Mouse (Mus musculus) cerebellum, adult 2 months (tissue): ENCODE results near the gene 1300017J02Rik. TPM values are rescaled to one million over a fixed set of nuclear protein-coding genes. Genes with fewer than 3 reads are reported as not detected.

Source experiments
- DNase-seq, 2 experiments: peaks; one replicate each; pipeline ENCODE4 v3.0.0; 2021
- H3K27ac ChIP-seq: fragments of 200-500 bp; 2 replicates; pipeline ENCODE4 v1.5.1; 2012; ENCODE audit warnings: low read length, control low read depth, inconsistent platforms; ENCODE audit not compliant: insufficient read depth
- H3K27me3 ChIP-seq: fragments of 200-500 bp; 2 replicates; pipeline ENCODE4 v1.6.1; 2012; ENCODE audit warnings: inconsistent platforms, mild to moderate bottlenecking, low read length, moderate library complexity; ENCODE audit not compliant: control insufficient read depth, insufficient read depth
- H3K4me1 ChIP-seq: fragments of 200-500 bp; 2 replicates; pipeline ENCODE4 v1.6.1; 2011; ENCODE audit warnings: low read length; ENCODE audit not compliant: control insufficient read depth, insufficient read depth
- H3K4me3 ChIP-seq: fragments of 200-500 bp; replicated peaks from 2 replicates; pipeline ENCODE3; 2011; ENCODE audit warnings: mild to moderate bottlenecking, low read depth, low read length, control low read depth; ENCODE audit not compliant: insufficient read depth
- CTCF ChIP-seq: fragments of 200-500 bp; IDR thresholded peaks from 2 replicates; pipeline ENCODE4 v1.5.1; 2011; ENCODE audit warnings: low read depth, mild to moderate bottlenecking, control low read depth, low read length, moderate library complexity, borderline replicate concordance; ENCODE audit not compliant: insufficient read depth
- POLR2A ChIP-seq: fragments of 200-500 bp; IDR thresholded peaks from 2 replicates; pipeline ENCODE4 v1.6.1; 2011; ENCODE audit warnings: low read length, control low read depth, borderline replicate concordance; ENCODE audit not compliant: insufficient read depth
- WGBS: fragments of 180-500 bp; shearing (Covaris S2); methylation state at CpG from one replicate; pipeline ENCODE4 v1.1.7; 2018; 5-methylcytosine and 5-hydroxymethylcytosine counted together
- polyA plus RNA-seq: library from polyadenylated mRNA; depleted of rRNA; stranded (reverse); fragments of >200 nt; gene quantifications from 2 replicates; pipeline ENCODE4 v1.2.3, GENCODE M21; 2012

Gene 1300017J02Rik
- polyA plus RNA-seq, 1 experiment, result 0.69 TPM

- DNase-seq, result no peak
- 81% methylated on average over 7 of the region's 7 CpGs for WGBS
- no peak overlapping the region; the same call in 1 of the 2 replicates for H3K27ac ChIP-seq
- H3K4me3 ChIP-seq, result no peak overlapping the region
- no peak for TF ChIP-seq POLR2A
- no peak for TF ChIP-seq CTCF
- H3K27me3 ChIP-seq, result no peaks in the 10 kb centered on the region
- H3K4me1 ChIP-seq, result peaks cover 3% of the 10 kb centered on the region; the same call in 1 of the 2 replicates
These were observed 71.9 kb downstream of the 1300017J02Rik start for GRCm38 (mm10) chr9:103233006-103233395.

- DNase-seq, result no peak
- 87% methylated on average over 7 of the region's 7 CpGs for WGBS
- Histone ChIP-seq H3K4me3 (no peak overlapping the region), H3K4me1 (peaks cover 3% of the 10 kb centered on the region; the same call in 1 of the 2 replicates), H3K27ac (no peak overlapping the region), H3K27me3 (no peaks in the 10 kb centered on the region)
- TF ChIP-seq CTCF, result no peak
- no peak for TF ChIP-seq POLR2A
These were observed 72.5 kb downstream of the 1300017J02Rik start for GRCm38 (mm10) chr9:103232232-103233005.

- DNase-seq, result peak; percentile 39 to 51
- peak within 1 kb of the TSS; percentile 29 for H3K4me3 ChIP-seq
- WGBS, result 26% methylated on average over 29 of the region's 29 CpGs
- TF ChIP-seq CTCF (no peak), POLR2A (0 out of 2 replicates have a peak, but pooled peaks have one; percentile 21)
- peaks cover 3% of the 10 kb centered on the region; the same call in 1 of the 2 replicates for H3K4me1 ChIP-seq
- no peaks in the 10 kb centered on the region for H3K27me3 ChIP-seq
- peak within 1 kb of the TSS; percentile 31; the same call in 1 of the 2 replicates for H3K27ac ChIP-seq
These were observed 74.5 kb downstream of the 1300017J02Rik start, which contains the start of the genes Gm20425 and Trf for GRCm38 (mm10) chr9:103230151-103230951. Gene Gm20425, minus strand, starts transcription at chr9:103230307. Gene Trf, minus strand, starts transcription at chr9:103230444.

- TF ChIP-seq POLR2A (no peak), CTCF (no peak)
- H3K27me3 ChIP-seq, result no peaks in the 10 kb centered on the region
- H3K4me3 ChIP-seq, result peak overlapping the region; percentile 0
- H3K4me1 ChIP-seq, result peaks cover 3% of the 10 kb centered on the region; the same call in 1 of the 2 replicates
- 87% methylated on average over 15 of the region's 15 CpGs for WGBS
- DNase-seq, result no peak
- peak overlapping the region; percentile 31; the same call in 1 of the 2 replicates for H3K27ac ChIP-seq
These were observed 75.6 kb downstream of the 1300017J02Rik start for GRCm38 (mm10) chr9:103229037-103229867.

- peaks cover 3% of the 10 kb centered on the region; the same call in 1 of the 2 replicates for H3K4me1 ChIP-seq
- H3K4me3 ChIP-seq, result no peak overlapping the region
- H3K27ac ChIP-seq, result no peak overlapping the region
- TF ChIP-seq CTCF, result no peak
- no peak for DNase-seq
- WGBS, result 82% methylated on average over 13 of the region's 13 CpGs
- H3K27me3 ChIP-seq, result no peaks in the 10 kb centered on the region
These were observed 76.4 kb downstream of the 1300017J02Rik start for GRCm38 (mm10) chr9:103228370-103229003.

GRCm38 (mm10) chr9:103227760-103228159 is 77.1 kb downstream of the 1300017J02Rik start:
- no peak for TF ChIP-seq POLR2A
- TF ChIP-seq CTCF, result no peak
- WGBS, result 84% methylated on average over 16 of the region's 16 CpGs
- Histone ChIP-seq H3K27ac (no peak overlapping the region), H3K4me1 (peaks cover 3% of the 10 kb centered on the region; the same call in 1 of the 2 replicates), H3K4me3 (no peak overlapping the region), H3K27me3 (no peaks in the 10 kb centered on the region)
- no peak for DNase-seq

- 84% methylated on average over 15 of the region's 15 CpGs for WGBS
- Histone ChIP-seq H3K27ac (no peak overlapping the region), H3K27me3 (no peaks in the 10 kb centered on the region), H3K4me3 (no peak overlapping the region), H3K4me1 (peaks cover 3% of the 10 kb centered on the region; the same call in 1 of the 2 replicates)
- TF ChIP-seq POLR2A, result no peak
- no peak for TF ChIP-seq CTCF
- no peak for DNase-seq
These were observed 78.1 kb downstream of the 1300017J02Rik start for GRCm38 (mm10) chr9:103226806-103227205.
